Mouse (Mus musculus): ENCODE measurements around the gene Dph5.

Gene Dph5

DNA sequence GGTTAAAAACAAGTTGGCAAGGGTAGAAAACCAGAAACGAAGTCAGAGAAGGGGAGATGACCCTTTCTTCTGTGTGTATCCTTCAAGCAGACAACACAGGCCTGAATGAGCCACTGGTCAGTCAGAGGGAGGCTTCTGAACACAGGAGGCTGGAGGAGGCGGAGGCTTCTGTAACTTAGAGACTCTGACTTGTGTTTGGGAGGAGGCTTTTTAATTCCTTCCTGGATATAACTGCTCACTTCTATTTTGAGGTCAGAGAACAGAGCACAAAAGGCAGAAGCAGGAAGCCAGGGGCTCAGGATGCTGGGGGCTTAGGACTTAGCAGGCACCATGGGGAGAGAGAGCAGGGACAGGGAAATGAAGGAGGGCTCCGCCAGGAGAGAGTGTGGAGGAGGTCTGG is 63.6 kb downstream of the Dph5 start:
- no peak for DNase-seq (ENCODE audit: low spot score in 2 of 2)

DNA sequence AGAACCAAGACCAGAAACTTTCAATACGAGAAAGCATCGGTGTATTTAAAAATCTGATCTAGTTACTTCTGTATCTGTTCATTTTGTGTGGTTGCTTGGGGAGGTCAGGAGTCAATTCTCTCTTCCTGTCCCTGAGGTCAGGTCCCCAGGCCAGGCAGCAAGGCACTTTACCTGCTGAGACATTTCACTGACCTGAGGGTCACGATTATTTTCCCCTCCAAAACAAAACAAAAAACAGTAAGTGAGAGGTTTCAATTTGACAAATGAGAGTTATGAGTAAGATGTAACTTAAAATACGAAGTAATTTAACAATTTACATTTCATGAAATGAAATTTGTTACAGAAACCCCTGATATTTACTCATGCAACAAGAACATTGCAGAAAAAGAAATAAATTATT is 64.7 kb downstream of the Dph5 start:
- DNase-seq (ENCODE audit: low spot score in 2 of 2), result no peak

DNA sequence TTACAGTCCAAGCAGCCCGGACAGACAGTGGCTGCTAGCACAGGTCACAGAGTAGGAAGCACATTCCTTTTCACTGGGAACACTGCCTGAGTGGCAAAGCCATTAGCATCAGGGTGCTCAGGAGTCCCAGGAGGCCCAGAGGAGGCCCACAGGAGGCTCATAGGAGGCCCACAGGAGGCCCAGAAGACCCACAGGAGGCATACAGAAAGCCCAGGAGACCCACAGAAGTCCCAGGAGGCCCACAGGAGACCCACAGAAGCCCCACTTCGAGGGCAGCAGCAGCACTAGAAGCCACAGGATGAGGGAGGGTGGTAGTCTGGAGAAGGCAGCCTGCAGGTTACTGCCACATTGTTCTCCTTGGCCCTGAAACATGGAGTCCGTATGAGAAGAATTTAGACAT is 65.5 kb downstream of the Dph5 start:
- DNase-seq (ENCODE audit: low spot score in 2 of 2), result no peak

DNA sequence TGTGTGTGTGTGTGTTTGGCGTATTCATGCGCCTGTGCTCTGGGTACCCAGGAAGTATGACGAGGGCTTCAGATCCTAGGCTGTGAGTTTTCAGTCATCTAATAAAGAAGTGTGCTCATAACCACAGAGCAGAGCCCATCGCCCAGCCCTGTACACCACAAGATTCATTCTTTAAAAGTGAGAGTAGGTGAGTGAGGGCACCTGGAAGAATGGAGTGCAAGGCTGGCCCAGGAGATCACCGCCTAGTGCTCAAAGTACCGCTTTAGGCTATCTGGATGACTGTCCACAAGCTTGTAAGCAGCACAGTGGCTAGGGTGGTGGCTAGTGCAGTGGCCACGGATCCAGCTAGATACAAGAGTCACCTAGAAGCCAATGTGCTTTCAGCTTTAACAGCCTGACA is 69.6 kb downstream of the Dph5 start:
- no peak for DNase-seq (ENCODE audit: low spot score in 2 of 2)

DNA sequence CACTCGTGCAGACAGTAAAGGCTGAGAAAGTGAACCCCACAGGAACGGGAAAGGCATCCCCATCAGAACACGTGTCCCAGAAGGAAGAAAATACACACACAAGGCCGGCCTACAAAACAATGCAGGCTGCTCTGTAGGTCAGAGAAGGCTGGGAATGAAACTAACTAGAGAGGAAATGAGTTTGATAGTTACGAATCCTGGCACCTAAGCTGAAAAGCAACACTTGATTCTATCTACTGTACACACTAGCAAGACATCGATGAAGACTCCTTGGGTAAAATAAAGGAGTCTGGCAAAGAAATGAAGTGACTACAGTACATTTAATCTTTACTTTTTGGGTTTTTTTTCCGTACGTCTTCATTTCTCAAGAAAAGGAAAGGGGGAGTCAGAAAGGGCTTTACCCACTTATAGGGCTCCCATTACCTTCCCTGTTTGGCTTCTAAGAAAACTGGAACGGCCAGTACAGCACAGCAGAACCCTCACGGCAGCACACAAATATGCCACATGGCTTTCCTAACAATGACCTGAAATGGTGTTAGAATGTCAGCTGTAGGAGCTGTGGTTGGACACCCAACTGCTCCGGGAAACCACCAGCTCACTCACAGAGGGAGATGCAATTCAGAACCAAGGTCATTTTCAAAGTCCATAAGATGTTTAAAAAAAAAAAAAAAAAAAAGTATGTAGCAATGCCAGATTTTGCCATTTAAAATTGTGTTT is 73.8 kb downstream of the Dph5 start:
- DNase-seq (ENCODE audit: low spot score in 2 of 2), result no peak

DNA sequence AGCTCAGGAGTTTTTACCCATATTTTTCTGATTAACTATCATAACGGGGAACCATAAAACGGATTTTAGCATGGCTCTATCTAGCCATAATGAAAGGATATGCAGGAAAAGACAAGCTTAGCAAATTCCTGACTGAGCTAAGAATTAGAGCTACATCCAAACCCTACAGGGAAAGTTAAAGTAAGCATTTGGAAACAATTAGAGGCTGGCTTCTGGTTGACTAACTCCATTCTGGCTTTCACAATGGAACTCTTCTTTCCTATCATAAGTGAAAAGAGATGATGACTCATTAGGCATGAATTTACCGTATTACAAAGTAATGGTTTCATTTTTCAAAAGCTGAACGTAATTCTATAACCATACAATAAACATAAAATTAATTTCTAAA is 74.4 kb downstream of the Dph5 start:
- no peak for DNase-seq (ENCODE audit: low spot score in 2 of 2)

DNA sequence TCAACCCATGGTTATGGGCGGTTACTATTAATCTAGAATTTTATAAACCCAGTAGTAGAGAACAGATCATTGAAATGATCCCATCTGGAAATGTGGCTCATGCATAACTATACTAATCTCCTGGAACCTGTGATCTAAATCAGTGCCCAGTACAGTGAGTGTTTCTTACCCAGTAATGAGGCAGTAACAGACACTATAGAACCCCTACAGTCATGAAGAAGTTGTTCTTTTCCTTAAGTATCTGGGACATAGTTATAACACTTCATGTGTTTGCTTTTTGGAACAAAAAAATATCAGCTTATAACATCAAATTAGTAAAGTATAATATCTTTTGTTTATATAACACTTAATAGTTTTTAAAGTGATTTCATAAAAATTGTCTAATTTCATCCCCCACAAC is 76.0 kb downstream of the Dph5 start:
- DNase-seq (ENCODE audit: low spot score in 2 of 2), result no peak

DNA sequence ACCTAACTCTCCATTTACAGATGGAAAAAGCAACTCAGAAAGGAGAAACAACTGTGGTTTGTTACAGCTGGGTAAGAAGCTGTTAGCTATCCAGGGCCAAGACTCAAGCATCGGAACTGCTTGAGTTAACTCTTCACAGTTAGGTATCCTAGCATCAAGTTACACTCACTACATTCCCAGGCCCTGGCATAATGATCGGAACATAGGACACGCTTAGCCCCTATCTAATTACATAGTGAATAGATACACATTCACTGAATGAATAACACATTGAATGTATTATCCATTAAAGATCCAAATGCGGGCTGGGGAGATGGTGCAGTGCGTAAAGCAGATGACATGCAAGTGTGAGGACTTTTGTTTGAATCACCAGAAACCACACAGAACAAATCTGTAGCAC is 76.4 kb downstream of the Dph5 start:
- no peak for DNase-seq (ENCODE audit: low spot score in 2 of 2)

DNA sequence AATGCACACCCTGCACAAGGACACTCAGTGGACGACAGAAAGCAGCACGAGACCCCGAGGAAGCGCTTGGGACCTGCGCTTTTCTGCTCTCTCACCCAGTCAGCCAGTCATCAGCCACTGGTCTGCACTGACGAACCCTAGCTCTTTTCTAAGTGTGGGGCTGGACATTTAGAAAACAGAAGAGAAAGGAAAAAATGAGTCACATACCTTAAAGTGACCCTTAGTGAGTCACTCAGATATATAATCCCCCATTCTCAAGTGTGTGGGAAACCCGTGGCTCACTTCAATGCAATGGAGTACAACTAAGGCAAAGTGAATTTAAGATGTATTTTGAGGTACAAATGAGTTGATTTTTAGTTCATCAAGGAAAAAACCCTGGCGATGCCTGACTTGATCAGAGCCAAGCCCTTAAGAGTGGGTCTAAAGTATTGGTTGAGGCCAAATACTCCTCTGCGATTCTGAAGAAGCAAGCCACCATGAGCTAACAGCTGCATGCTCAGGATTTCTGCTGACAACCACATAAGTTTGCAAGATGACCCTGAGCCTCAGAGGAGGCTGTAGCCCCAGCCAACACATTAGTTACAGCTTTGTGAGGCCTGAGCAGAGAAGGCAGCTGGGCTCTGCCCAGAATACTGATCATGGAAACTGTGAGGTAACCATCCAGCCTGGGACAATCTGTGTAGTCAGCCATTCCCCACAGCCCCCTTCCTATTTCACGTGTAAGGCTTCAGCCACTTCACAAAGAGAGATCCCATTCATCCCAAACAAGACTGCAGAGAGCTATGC is 81.3 kb downstream of the Dph5 start:
- DNase-seq (ENCODE audit: low spot score in 2 of 2), result no peak

DNA sequence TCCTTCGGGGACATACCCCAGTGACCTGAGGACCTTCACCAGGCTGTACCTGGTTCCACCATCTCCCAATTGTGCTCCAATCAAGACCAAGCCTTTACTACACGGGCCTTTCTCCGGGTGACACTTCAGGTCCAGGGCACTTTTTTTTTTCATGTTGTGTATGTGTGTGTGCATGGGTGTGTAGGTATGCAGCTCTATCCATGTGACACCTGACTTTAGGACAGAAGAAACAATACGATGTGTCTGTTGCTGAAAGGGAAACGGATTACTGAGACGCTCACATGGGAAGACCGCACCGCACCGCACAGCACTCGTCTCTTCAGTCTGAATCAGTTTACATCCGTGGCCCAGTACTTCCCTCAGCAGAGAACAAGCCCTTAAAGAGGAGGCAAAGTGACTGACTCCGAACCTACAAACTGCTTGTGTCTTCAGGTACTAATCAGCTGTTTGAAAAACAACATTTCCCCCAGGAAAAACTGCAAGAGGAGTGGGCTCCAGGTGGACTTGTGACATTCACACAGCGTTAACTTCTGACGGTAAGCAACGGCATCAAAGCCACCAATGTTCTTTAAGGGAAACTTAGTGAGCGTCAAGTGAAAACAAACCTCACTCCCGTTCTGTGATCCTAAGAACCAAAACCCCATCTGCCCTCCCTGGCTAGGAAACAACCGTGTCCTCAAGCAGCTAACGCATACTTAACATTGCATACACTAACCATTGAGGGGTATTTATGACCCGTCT is 83.6 kb downstream of the Dph5 start:
- no peak for DNase-seq (ENCODE audit: low spot score in 2 of 2)

DNA sequence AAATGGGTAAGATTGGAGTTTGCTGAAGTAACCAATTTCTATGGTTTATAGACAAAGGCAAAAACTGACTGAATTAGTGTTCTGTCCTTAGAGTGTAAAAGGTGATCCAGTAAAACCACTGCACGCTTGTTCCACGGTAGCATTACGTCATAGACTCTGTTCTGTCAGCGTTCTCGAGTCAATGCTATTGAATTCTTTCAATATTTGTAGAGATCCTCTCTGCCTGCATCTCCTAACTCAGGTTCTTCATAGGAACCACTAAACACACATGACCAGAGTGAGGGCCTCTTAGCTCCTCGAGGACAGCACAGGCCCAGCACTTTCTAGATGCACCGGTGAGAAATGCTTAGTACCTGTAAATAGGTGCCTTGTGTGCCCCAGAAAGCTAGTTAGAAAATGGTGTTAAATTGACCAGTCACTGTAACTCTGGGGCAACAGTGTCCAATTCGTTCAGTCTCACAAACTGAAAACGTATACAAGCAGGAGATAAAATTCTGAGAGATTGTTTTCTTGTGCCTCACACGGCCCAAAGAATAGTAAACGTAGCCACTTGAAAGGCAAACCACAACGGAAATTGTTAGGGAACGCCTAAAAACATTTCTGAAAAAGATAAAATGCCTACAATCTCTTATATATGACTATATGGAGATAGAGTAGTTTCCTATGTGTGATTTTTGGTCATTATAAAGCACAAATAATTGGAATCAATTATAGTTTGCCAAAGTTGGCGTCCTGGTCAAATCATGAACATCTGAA is 84.4 kb downstream of the Dph5 start:
- DNase-seq (ENCODE audit: low spot score in 2 of 2), result no peak

DNA sequence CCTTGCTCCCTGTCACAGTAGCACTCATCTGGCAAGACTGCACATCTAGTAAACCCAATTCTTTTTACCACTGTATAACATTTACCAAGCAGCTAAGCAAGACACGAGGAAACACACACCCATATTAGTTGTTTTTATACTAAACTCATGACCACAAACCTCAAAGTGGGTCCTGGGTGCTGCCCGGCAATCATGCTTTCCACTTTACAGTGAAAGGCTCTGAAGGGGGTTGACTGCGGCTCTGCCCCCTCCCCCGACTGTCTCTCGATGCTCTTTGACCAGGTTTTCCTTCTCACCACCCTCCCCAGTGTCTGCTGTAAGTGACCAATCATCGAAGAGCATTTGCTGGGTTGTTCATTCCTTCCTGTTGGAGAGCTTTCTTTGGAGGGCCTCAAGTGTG is 86.6 kb downstream of the Dph5 start:
- DNase-seq (ENCODE audit: low spot score in 2 of 2), result no peak

DNA sequence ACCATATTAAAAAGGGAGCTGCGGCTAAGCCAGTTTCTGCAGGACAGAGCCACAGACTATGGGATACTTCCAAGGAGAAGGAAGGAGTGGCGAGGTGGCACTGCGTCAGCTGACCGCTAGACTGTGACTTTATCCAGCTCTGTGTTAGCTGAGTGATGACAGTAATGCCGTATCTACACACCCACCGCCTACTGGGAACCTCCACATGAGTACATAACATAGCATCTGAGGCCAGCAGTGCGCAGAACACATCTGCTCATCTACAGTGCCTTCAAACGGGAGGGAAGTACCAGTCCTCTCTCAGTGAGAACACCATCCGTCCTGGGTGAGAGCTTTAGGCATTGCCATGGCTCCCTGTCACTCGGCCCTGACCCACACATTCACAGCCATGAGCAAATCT is 87.4 kb downstream of the Dph5 start:
- DNase-seq (ENCODE audit: low spot score in 2 of 2), result no peak

DNA sequence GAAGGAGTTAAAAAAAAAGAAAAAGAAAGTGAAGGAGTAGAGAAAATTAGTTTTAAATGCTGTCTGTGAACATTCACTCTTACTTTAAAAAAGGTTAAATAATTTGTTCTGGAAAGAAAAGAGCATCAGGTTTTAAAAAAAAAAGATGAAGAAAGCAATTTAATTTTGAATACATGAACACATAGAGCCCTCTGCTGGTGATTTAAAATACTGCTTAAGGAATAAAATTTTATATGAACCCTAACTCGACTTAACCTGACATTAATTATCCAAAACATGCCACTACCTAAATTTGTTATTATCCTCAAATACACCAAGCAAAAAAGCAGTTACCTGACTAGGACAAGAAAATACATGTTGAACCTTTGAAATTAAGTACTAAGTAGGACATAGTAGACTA is 91.4 kb downstream of the Dph5 start:
- DNase-seq (ENCODE audit: low spot score in 2 of 2), result no peak

DNA sequence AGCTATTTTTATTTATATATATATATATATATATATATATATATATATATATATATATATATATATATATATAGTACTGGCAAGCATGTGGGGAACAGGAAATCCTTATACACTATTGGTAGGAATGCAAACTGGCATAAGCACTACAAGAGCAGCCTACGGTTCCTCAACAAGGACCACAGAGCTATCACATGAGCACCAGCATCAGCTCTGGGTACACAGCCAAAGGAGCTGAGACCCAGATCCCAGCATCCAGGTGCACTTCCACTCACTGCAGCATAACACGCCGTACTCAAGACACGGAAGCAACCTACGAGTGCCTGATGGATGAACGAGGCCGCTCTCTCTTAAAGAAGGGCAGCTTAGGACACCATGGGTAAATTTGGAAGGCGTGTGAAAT is 95.6 kb downstream of the Dph5 start:
- DNase-seq (ENCODE audit: low spot score in 2 of 2), result no peak

All from urinary bladder, postnatal 36 days (tissue).